Mouse (Mus musculus) layer of hippocampus, adult 11-12 months (tissue): ENCODE measurements at regions not wholly inside any gene's neighbourhood (a gene's known extent, or its start where the extent isn't known, plus 50 kb on each side); places are given as distances from the start of the nearest gene placed in this dataset.
"Not testable (repeated sequence)": the region's sequence is repeated elsewhere in the genome, so short reads cannot be mapped to it uniquely, and the experiment has no call there.

Source experiments
- DNase-seq: peaks from one replicate; pipeline ENCODE4 v3.0.0; 2022; ENCODE audit warnings: low spot score

DNA sequence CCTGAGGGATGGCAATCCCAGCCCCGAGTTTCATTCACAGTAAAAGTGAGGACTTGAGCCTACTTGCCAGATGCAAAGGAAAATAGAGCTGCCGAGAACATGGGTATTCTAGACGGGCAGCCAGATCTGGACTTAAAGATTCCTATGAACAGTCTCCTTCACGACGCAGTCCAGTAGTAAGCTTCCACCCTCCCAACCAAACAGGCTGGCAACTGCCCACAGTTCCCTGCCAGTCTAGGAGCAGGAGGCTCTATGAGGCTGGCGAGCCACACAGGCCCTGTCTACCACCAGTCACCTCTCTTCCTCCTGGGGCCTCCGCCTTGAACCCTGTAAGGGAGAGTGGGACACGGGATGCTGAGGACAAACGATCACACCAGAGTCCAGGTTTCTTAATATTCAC is 153.5 kb upstream of the Snrpn start:
- DNase-seq = no peak

- DNase-seq = not testable (repeated sequence)
These were observed 104.3 kb upstream of the Snrpn start for GRCm38 (mm10) chr7:60244187-60244866.

- peak; percentile 44 for DNase-seq
These were observed 103.7 kb upstream of the Snrpn start for GRCm38 (mm10) chr7:60243746-60244145.

GRCm38 (mm10) chr7:60238595-60239195 is 98.7 kb upstream of the Snrpn start:
- DNase-seq = peak; percentile 34

DNA sequence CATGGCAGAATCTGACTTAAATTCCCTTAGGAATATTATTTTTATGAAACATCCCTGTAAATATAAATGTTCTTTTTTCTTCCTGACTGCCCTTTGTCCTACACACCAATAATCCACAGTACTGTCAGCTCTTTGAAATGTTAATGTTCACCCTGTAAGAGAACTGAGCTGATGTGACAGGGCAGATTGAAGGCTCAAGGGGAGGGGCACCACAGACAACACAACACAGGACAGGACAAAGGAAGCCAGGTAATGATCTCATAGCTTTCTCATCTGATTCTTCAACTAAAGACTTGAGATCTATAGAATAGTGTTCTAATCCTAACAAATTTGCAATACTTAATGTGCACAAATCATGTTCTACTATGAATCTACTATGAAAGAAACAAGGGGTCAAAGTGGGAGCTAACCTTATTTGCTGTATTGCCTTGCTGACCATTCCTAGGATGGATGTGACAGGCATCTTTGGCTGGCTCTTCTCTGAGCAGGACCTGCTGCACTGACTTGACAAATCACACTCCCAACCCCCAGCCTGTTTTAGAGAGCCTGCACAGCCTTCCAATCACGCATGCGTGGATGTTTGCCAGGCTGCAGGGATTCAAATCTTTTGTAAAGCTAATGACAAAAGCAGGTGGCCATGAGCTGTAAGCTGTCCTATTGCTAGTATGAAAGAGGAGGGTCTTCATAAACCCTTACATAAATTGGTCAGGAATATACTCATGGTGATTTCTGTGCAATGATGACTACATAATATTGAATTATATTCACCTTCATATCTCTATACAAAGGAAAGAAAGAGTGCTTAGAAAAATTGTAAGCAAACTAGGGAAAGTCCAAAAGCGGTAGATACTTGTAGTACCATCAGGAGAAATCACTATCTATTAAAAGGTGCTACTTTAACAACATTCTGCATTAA is 76.6 kb upstream of the Snrpn start:
- peak; percentile 33 for DNase-seq
